8 mouse cellular contexts compared by ENCODE assay signal in the genomic region with DNA sequence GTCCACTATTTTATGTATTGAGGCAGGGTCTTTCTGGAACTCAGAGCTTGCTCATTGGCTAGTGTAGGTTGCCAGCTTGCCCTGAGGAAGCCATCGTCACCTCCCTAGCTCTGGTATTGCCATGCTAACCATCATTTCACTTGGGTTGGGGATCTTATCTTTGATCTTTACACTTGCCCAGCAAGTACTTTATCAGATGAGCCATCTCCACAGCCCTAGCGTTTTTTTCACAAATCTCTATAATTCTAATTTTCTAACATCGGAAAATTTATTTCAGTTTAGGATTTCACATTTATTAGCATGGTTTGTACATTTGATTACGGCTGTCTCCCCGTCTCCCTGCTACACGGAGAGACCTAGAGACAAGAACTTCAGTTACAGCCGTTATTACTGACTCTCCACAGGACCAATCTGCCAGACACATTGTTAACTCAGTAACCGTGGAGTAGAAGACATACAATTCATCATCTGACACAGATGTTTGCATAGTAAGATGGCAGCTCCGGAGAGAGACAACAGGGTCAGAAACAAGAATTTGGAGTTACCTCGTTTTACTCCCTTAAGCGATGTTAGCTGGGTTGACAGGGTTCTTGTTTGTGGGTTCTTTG. TPM values are rescaled to one million over a fixed set of nuclear protein-coding genes. Genes with fewer than 3 reads are reported as not detected.
DNase-seq lines count a peak whose midpoint lies in the region; ATAC-seq and TF ChIP-seq lines count a peak whose summit lies in the region.

No protein-coding gene starts in this region.

- WGBS in embryonic facial prominence, embryonic 10.5 days: 19% methylated on average over 11 of the region's 11 CpGs
- 8% methylated on average over 11 of the region's 11 CpGs for WGBS in intestine, embryonic 15.5 days

- H3K9me3 ChIP-seq in embryonic facial prominence, embryonic 10.5 days: no peaks in the 10 kb centered on the region
- no peaks in the 10 kb centered on the region for H3K9me3 ChIP-seq in intestine, embryonic 15.5 days

- TF ChIP-seq CTCF in layer of hippocampus, adult 2 months (conservative IDR thresholded peaks at IDR 0.05): no peak

- DNase-seq in layer of hippocampus, adult 2 months (ENCODE audit: low spot score in 2 of 2): no peak
- DNase-seq in layer of hippocampus, adult 18-20 months (ENCODE audit: low spot score in 2 of 2): no peak
- DNase-seq in embryonic facial prominence, embryonic 10.5 days (ENCODE audit: low spot score): no peak
- no peak for DNase-seq in retina, embryonic 14.5 days (ENCODE audit: low spot score)
- no peak for DNase-seq in thymus, adult 18-20 months
- DNase-seq in lung, postnatal 25 days (ENCODE audit: low spot score): no peak

- peak overlapping the region; percentile 50 for H3K9ac ChIP-seq in intestine, embryonic 15.5 days

- peak overlapping the region; percentile 98 for H3K4me3 ChIP-seq in layer of hippocampus, adult 2 months
- peak overlapping the region; percentile 91 for H3K4me3 ChIP-seq in embryonic facial prominence, embryonic 10.5 days
- H3K4me3 ChIP-seq in intestine, embryonic 15.5 days (replicated peaks): peak overlapping the region; percentile 96
- H3K4me3 ChIP-seq in myocyte: peak overlapping the region; percentile 98

- H3K4me2 ChIP-seq in intestine, embryonic 15.5 days (replicated peaks): peak overlapping the region; percentile 55
- H3K4me2 ChIP-seq in myocyte (ENCODE audit: low read depth): peak overlapping the region; percentile 95

- no peak for TF ChIP-seq POLR2A in myocyte (IDR thresholded peaks at IDR 0.05; ENCODE audit: insufficient read length, low read depth)

- H3K36me3 ChIP-seq in embryonic facial prominence, embryonic 10.5 days (replicated peaks): peaks cover 10% of the 10 kb centered on the region; the same call in 1 of the 2 replicates
- H3K36me3 ChIP-seq in intestine, embryonic 15.5 days: no peaks in the 10 kb centered on the region
- no peaks in the 10 kb centered on the region for H3K36me3 ChIP-seq in myocyte (ENCODE audit: control insufficient read depth, insufficient read depth)

- H3K4me1 ChIP-seq in embryonic facial prominence, embryonic 10.5 days: peaks cover 17% of the 10 kb centered on the region
- peaks cover 10% of the 10 kb centered on the region for H3K4me1 ChIP-seq in intestine, embryonic 15.5 days (replicated peaks)

- ATAC-seq in intestine, embryonic 15.5 days: 0 out of 2 replicates have a peak, but pooled peaks have one; percentile 24

- peak overlapping the region; percentile 21 for H3ac ChIP-seq in myocyte (ENCODE audit: control insufficient read depth, insufficient read length)

- H3K79me2 ChIP-seq in myocyte (ENCODE audit: control insufficient read depth, insufficient read depth): peaks cover 36% of the 10 kb centered on the region

- H3K27ac ChIP-seq in layer of hippocampus, adult 2 months: peak overlapping the region; percentile 94
- peak overlapping the region; percentile 88 for H3K27ac ChIP-seq in embryonic facial prominence, embryonic 10.5 days (replicated peaks)
- peak overlapping the region; percentile 86 for H3K27ac ChIP-seq in intestine, embryonic 15.5 days

- no peaks in the 10 kb centered on the region for H3K27me3 ChIP-seq in embryonic facial prominence, embryonic 10.5 days (replicated peaks; ENCODE audit: low read depth, poor library complexity, severe bottlenecking)
- no peaks in the 10 kb centered on the region for H3K27me3 ChIP-seq in intestine, embryonic 15.5 days (replicated peaks)
- H3K27me3 ChIP-seq in myocyte (ENCODE audit: control insufficient read depth, insufficient read depth, insufficient read length): no peaks in the 10 kb centered on the region

TF ChIP-seq in myocyte, 11 proteins besides CTCF, POLR2A, EP300 and RAD21:
- TF ChIP-seq SRF (IDR thresholded peaks at IDR 0.05; ENCODE audit: control insufficient read depth, insufficient read length, low read depth) (no peak), MYOD1 (IDR thresholded peaks at IDR 0.05; ENCODE audit: control insufficient read depth in 1 of 3, insufficient read length in 2 of 3, low read depth in 2 of 3) (no peak), POLR2AphosphoS2 (IDR thresholded peaks at IDR 0.05; ENCODE audit: insufficient read length, low read depth) (no peak), MYOG (IDR thresholded peaks at IDR 0.05; ENCODE audit: control insufficient read depth in 1 of 3, insufficient read depth in 1 of 3, insufficient read length in 2 of 3, low read depth in 2 of 3) (no peak), TCF3 (IDR thresholded peaks at IDR 0.05; ENCODE audit: insufficient read length, low read depth) (no peak), REST (IDR thresholded peaks at IDR 0.05; ENCODE audit: insufficient read depth, insufficient read length) (no peak), USF1 (IDR thresholded peaks at IDR 0.05; ENCODE audit: low read depth) (no peak), E2F4 (IDR thresholded peaks at IDR 0.05; ENCODE audit: insufficient read depth) (no peak), MAX (IDR thresholded peaks at IDR 0.05; ENCODE audit: low read depth) (no peak), TCF12 (IDR thresholded peaks at IDR 0.05; ENCODE audit: insufficient read depth, poor library complexity, severe bottlenecking) (no peak), CEBPB (IDR thresholded peaks at IDR 0.05; ENCODE audit: insufficient read depth, poor library complexity, severe bottlenecking) (no peak)

RNA-seq across cellular contexts. Expression of a gene that starts 6.5 kb away (rescaled TPM):
- 10 to 100 TPM; 43.0 to 48.7 TPM for total RNA-seq in layer of hippocampus, adult 2 months (2021)
- 10 to 100 TPM; 44.5 to 50.7 TPM for total RNA-seq in layer of hippocampus, adult 18-20 months (2021)
- polyA plus RNA-seq in embryonic facial prominence, embryonic 10.5 days (2016; fragmentation: Nextera tagmentation; extraction: Ambion mirVana): 18.0 and 23.7 TPM in 2 replicates
- 23.8 and 26.4 TPM in 2 replicates for polyA plus RNA-seq in intestine, embryonic 15.5 days (2015; fragmentation: Nextera tagmentation; extraction: Ambion mirVana)
- 43.8 TPM for polyA plus RNA-seq in myocyte (2012; fragmentation: generic; extraction: Trizol)

RNA-seq across cellular contexts. Expression of a gene that starts 24.0 kb away (rescaled TPM):
- total RNA-seq in layer of hippocampus, adult 2 months (2021): 10 to 100 TPM; 65.4 to 67.3 TPM
- total RNA-seq in layer of hippocampus, adult 18-20 months (2021): 10 to 100 TPM; 66.1 to 66.4 TPM
- polyA plus RNA-seq in embryonic facial prominence, embryonic 10.5 days (2016; fragmentation: Nextera tagmentation; extraction: Ambion mirVana): 10.1 and 11.2 TPM in 2 replicates
- 31.8 and 35.2 TPM in 2 replicates for polyA plus RNA-seq in intestine, embryonic 15.5 days (2015; fragmentation: Nextera tagmentation; extraction: Ambion mirVana)
- polyA plus RNA-seq in myocyte (2012; fragmentation: generic; extraction: Trizol): 26.8 TPM

RNA-seq across cellular contexts. Expression of a gene that starts 38.1 kb away (rescaled TPM):
- total RNA-seq in layer of hippocampus, adult 2 months (2021): 10 to 100 TPM; 47.7 to 48.6 TPM
- 10 to 100 TPM; 40.8 to 41.4 TPM for total RNA-seq in layer of hippocampus, adult 18-20 months (2021)
- polyA plus RNA-seq in embryonic facial prominence, embryonic 10.5 days (2016; fragmentation: Nextera tagmentation; extraction: Ambion mirVana): 60.7 and 65.1 TPM in 2 replicates
- polyA plus RNA-seq in intestine, embryonic 15.5 days (2015; fragmentation: Nextera tagmentation; extraction: Ambion mirVana): 30.5 and 40.5 TPM in 2 replicates
- polyA plus RNA-seq in myocyte (2012; fragmentation: generic; extraction: Trizol): 46.6 TPM

RNA-seq across cellular contexts. Expression of a gene that starts 39.1 kb away (rescaled TPM):
- 10 to 100 TPM; 25.8 to 26.5 TPM for total RNA-seq in layer of hippocampus, adult 2 months (2021)
- 10 to 100 TPM; 22.4 to 25.2 TPM for total RNA-seq in layer of hippocampus, adult 18-20 months (2021)
- polyA plus RNA-seq in embryonic facial prominence, embryonic 10.5 days (2016; fragmentation: Nextera tagmentation; extraction: Ambion mirVana): 45.0 and 50.5 TPM in 2 replicates
- polyA plus RNA-seq in intestine, embryonic 15.5 days (2015; fragmentation: Nextera tagmentation; extraction: Ambion mirVana): 45.7 and 56.6 TPM in 2 replicates
- polyA plus RNA-seq in myocyte (2012; fragmentation: generic; extraction: Trizol): 24.4 TPM

RNA-seq across cellular contexts. Expression of a gene that starts 42.5 kb away (rescaled TPM):
- 1 to 10 TPM; 7.9 to 10.0 TPM for total RNA-seq in layer of hippocampus, adult 2 months (2021)
- total RNA-seq in layer of hippocampus, adult 18-20 months (2021): 1 to 10 TPM; 7.5 to 9.0 TPM
- 12.3 and 19.2 TPM in 2 replicates for polyA plus RNA-seq in embryonic facial prominence, embryonic 10.5 days (2016; fragmentation: Nextera tagmentation; extraction: Ambion mirVana)
- 23.7 and 24.2 TPM in 2 replicates for polyA plus RNA-seq in intestine, embryonic 15.5 days (2015; fragmentation: Nextera tagmentation; extraction: Ambion mirVana)
- polyA plus RNA-seq in myocyte (2012; fragmentation: generic; extraction: Trizol): 10.8 TPM
